Mouse (Mus musculus): Measurements from ENCODE around the gene Slit3.

The Slit3 gene

GRCm38 (mm10) chr11:35535027-35535426 lies 414.0 kb downstream of the Slit3 start:
- no peak for DNase-seq (ENCODE audit: low spot score)

DNA sequence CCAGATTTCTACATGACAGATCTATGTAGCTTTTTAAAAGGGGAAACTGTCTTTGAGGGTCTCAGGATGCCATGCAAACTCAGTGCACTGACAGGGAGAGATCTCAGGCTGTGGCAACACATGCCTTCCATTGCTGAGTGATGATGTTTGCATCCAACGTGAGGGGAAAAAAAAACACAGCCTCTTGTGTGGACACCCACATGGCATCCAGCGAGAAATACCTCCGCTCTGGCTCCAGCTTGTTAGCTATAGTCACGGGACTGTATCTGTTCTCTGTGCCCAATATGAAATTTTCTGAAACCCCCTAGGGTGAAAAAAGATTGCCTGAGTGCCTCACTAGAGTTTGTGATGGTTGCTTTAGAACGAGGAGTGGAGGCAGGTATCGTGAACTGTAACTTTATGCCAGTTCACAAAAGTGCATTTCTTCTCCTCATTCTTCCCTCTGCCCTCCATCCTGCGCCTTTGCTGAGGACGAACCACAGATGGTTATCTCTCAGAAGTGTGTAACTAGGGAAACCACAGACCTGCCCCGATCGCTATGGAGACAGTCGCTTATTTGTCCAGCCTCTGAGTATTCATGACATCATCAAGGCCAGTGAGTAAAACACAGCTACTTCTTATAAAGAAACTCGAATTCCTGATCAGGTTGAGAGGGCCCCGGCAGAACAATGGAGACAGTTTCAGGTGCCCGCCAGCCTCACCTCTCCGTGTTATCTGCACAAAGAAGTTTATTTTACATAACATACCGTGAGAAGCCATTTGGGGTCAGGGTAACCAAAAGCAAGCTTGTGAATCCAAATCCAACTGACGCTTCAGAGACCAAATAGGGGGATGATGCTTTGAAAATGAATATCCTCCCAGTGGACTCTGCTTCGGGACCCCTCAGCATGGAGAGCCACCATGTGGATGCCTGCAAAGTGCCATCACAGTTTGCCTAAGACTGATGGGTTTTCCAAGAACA lies 416.4 kb downstream of the Slit3 start:
- DNase-seq (ENCODE audit: low spot score): no peak

GRCm38 (mm10) chr11:35542731-35543130 lies 421.7 kb downstream of the Slit3 start:
- DNase-seq (ENCODE audit: low spot score): no peak

DNA sequence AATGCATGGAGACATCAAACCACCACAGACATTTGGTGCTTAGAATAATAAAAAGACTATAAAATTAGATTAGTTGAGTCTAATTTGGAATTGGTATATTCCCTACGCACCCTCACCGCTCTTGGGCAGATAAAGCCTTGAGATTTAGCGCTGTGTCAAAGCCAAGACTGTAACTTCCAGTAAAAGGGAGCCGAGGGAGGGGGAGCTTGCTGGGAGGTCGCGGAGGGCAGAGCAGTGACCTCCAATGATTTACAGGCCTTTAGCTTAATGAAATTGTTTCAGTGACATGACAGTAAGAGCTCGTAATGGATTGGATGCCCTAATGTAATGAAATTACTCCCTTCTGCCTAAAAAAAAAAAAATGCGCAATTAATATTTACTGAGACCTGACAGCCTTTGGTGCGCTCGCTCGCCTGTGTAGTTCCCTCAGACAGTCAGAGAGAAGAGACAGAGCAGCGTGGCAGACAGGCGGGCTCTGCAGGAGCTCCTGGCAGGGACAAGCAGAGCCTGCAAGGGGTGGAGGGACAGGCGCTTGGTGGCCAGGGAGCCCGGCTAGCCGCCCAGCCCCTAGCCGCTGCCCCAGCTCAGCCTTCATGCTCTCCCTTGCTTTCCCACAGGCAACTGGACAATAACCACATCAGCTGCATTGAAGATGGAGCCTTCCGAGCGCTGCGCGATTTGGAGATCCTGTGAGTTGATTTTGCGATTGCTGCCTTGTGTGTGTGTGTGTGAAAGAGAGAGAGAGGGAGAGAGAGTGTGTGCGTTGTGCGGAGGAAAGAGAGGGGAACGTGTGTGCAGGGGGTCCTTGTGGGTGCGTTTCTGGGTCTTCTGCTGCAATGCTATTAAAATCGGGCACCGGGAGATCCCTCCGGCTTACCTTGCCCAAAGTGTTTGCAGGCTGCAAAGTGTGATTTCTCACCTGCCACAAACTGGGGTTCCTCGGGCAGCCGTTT lies 423.4 kb downstream of the Slit3 start:
- no peak for DNase-seq (ENCODE audit: low spot score)

DNA sequence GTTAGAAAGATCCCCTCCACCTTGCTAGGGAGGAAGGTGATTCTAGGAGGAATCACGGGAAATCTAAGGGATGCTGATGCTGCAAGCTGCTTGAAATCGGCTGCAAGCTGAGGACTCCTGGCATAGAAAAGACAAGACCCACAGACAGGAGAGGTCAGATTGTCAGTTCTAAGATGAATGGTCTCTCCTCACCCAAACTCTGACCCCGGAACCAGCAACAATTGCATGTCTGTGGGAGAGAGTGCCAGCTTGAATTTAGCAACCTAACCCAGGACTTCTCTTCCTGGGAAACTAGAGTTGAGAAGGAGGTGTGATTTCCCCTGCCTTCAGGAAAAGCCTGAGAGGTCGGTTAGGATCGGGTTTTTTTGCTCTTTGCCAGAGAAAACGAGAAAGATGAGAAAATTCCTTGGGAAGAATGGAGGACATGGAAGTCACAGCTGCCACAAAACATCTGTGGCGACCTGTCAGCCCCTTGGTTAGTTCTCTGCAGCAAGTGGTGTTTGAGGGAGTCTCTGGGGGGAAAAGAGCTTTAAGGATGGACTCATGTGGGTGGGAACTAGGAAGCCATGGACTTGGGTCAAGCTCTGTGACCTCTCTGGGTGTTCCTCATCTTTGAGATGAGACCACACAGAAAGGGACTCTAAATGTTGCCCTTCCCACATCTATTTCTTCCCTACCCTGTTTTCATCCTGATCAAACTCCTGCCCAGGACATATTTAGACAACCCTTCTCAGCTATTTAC lies 425.2 kb downstream of the Slit3 start:
- no peak for DNase-seq (ENCODE audit: low spot score)

DNA sequence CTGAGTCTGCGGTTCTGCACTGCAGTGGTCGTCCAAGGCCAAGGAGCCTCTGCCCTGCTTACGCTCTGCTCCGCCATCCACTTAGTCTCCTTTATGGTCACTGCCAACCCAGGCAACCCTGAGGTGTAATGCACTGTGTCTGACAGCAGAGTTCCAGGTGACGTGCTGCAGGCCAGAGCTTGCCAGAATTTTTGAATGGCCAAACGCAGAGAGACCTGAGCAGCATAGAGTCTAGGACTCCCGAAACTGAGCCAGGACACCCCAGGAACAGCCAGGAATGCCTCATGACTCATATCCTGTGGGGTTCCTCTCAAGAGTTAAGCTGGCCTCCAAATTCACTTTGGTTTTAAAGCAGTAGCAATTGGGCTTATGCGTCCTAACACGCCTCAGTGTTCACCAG lies 429.0 kb downstream of the Slit3 start:
- no peak for DNase-seq (ENCODE audit: low spot score)

GRCm38 (mm10) chr11:35556192-35556591 lies 435.2 kb downstream of the Slit3 start:
- no peak for DNase-seq (ENCODE audit: low spot score)

- no peak for DNase-seq (ENCODE audit: low spot score)
Measured at GRCm38 (mm10) chr11:35557476-35557875, 436.5 kb downstream of the Slit3 start.

DNA sequence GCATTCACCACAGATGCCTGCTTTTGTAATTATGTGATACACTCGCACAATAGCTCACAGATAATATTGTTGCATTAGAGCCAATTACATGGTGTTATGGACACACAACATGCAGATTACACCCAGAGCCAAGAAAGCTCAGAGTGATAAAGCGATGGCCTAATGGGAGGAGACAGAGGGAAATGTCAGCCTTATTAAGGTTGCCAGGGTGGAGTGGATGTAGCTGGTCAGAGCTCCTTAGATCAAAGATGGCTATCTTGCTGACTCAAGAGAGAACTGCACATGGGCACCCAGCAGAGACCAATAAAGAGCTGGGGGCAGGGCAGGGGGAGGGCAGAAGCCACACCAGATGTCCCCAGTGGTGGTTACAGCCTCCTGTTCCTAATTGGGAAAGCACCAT lies 437.3 kb downstream of the Slit3 start:
- no peak for DNase-seq (ENCODE audit: low spot score)

GRCm38 (mm10) chr11:35559386-35559785 lies 438.4 kb downstream of the Slit3 start:
- no peak for DNase-seq (ENCODE audit: low spot score)

DNA sequence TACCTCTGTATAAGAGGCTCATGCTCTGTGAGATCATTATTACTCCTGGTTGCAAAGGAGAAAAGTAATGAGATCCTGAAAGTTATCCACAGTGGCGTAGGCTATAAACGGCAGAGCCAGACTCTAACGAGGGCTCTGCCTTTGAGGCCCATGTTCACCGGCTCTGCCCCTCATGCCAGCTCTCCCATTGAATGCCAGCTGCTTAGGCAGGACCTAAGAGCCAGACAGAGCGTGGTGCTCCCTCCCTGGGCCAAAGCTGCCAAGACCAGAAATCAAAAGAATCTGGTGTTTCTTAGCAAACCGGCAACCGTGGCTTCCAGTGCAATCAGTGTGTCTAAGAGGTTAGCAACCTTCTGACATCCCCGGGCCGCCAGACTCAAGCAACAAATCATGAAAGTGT lies 440.7 kb downstream of the Slit3 start:
- no peak for DNase-seq (ENCODE audit: low spot score)

- no peak for DNase-seq (ENCODE audit: low spot score)
Measured at GRCm38 (mm10) chr11:35565322-35565721, 444.3 kb downstream of the Slit3 start.

GRCm38 (mm10) chr11:35566686-35567085 lies 445.7 kb downstream of the Slit3 start:
- DNase-seq (ENCODE audit: low spot score): no peak

DNA sequence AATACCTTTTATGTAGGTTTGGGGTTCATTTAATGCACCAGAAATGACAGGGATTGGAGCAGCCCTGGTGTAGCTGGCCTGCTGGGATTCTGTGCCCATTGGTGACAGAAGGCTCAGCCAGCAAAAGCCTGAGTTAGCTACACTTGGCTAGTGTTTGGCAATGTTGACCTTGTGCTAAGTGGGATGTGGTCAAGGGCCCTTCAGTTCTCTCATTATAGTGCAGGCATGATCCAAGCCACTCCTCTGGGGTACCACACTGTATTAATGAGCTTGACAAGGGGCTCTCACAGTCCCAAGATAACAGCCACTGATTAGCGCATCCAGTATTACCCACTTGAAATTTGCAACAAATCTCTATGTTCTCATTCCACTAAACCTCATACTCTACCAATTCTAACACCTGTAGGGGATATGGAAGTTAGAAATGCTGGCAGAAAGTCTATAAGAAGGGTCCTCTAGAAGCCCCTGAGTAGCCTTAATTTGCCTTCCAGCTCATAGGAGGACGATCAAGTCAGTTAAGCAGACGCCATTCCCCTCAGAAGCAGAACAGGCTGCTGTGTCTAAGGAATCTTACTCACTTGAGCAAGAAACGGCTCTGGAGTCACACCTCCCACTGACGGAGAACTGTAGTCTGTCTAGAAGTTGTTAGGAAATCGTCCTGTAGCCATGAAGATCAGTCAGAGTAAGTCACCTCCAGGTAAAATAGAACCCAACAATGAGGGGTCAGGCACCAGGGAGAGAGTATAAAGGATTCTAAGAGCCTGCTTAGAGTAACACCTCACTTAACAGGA lies 448.3 kb downstream of the Slit3 start:
- DNase-seq (ENCODE audit: low spot score): no peak

GRCm38 (mm10) chr11:35569957-35570356 lies 448.9 kb downstream of the Slit3 start:
- DNase-seq (ENCODE audit: low spot score): no peak

DNA sequence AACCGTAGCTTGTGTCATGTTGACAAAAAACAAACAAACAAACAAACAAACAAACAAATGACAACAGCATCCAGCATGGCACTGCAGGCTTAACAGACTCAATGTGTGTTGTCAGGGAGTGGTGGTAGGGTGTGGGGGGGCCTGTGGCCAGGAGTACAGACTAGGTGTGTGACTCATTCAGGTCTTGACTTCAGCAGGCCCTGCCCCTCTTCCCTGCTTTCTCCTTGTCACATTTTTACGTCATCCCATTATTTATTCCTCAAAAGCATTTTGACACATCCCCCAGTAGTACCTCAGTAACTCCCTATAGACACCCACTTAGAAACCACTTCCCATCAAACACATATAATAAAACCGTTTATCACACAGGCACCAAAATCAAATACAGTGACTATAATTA lies 450.9 kb downstream of the Slit3 start:
- no peak for DNase-seq (ENCODE audit: low spot score)

DNA sequence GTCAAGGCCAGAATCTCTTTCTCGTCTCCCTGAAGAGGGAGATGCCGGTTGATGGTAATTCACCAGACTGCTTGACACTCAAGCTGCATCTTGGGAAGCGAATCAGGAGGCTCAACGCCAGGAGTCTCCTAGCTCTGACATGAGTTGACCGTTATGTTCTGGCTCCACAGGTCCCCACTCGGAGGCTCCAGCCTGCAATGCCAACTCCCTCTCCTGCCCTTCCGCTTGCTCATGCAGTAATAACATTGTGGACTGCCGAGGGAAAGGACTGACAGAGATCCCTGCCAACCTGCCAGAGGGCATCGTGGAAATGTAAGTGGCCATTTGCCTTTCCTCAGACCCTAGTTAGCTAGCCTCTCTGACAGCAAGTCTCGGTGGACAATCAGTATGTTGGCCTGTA lies 457.8 kb downstream of the Slit3 start:
- no peak for DNase-seq (ENCODE audit: low spot score)

- DNase-seq (ENCODE audit: low spot score): no peak
Measured at GRCm38 (mm10) chr11:35582591-35582990, 461.6 kb downstream of the Slit3 start.

- no peak for DNase-seq (ENCODE audit: low spot score)
Measured at GRCm38 (mm10) chr11:35583633-35584032, 462.6 kb downstream of the Slit3 start.

DNA sequence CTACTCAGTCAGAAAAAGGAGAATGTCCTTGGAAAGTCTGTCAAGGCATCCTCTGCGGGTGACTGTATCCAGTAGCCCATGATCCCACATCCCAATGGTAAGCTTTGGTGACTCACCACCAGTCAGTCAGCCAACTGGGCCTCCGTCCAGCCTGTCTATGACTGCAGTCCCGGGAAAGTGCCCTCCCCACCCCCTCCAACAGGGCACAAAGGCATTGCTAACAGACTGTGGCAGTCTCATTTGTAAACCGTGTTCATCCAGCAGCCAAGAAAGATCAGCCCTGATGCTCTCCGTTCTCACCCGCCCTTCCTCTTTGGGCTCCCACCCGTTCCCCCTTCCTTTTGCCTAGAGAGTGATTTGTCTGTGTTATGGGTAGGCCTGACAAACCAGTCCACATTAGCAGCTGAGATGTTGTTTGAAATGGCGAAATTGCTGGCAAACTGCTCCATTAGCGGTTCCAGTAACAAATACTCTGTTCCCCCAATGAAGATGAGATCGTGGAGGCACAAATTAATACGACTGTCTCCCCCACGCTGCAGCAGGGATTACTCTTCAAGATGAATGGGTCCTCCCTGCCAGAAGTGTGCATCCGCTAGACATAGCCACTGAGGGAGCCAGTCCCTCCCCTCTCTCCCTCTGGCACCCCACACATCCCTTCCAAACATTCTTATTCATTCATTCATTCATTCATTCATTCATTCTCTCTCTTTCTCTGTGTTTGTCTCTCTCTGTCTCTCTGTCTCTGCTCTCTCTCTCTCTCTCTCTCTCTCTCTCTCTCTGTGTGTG lies 466.3 kb downstream of the Slit3 start:
- DNase-seq (ENCODE audit: low spot score): no peak
